ENCODE assay signal across 8 mouse cellular contexts in genomic region chr4:136548381-136548801, GRCm38 (mm10). TPM values are rescaled to one million over a fixed set of nuclear protein-coding genes. Genes with fewer than 3 reads are reported as not detected.
A peak's percentile ranks its signal among the peaks of the same experiment; 100 is the strongest.
DNase-seq lines count a peak whose midpoint lies in the region; ATAC-seq and TF ChIP-seq lines count a peak whose summit lies in the region.

No protein-coding gene starts in this region.

- TF ChIP-seq CTCF in layer of hippocampus, adult 2 months (conservative IDR thresholded peaks at IDR 0.05): no peak

- peak overlapping the region; percentile 88 for H3K27ac ChIP-seq in layer of hippocampus, adult 2 months
- 0 out of 2 replicates have a peak overlapping the region, but pooled peaks have one; percentile 0 for H3K27ac ChIP-seq in kidney, embryonic 15.5 days

- H3K4me1 ChIP-seq in kidney, embryonic 15.5 days: peaks cover 7% of the 10 kb centered on the region; the same call in 1 of the 2 replicates

- WGBS in kidney, embryonic 15.5 days: 89% methylated on average over 1 of the region's 1 CpGs

- H3K4me3 ChIP-seq in layer of hippocampus, adult 2 months: no peak overlapping the region
- H3K4me3 ChIP-seq in kidney, embryonic 15.5 days (replicated peaks): no peak overlapping the region

- ATAC-seq in kidney, embryonic 15.5 days (replicated peaks; ENCODE audit: low FRiP score): no peak
- ATAC-seq in activated CD4-positive, CD25-positive, alpha-beta regulatory T cell, adult 4 months: no peak
- no peak for ATAC-seq in frontal cortex, adult (ENCODE audit: low TSS enrichment)

- no peak overlapping the region for H3K4me2 ChIP-seq in kidney, embryonic 15.5 days

- no peaks in the 10 kb centered on the region for H3K27me3 ChIP-seq in kidney, embryonic 15.5 days

- no peak for DNase-seq in layer of hippocampus, adult 2 months (ENCODE audit: low spot score in 2 of 2)
- DNase-seq in layer of hippocampus, adult 8-10 months (ENCODE audit: low spot score in 2 of 2): no peak
- peak; percentile 45 for DNase-seq in MN1 (ENCODE audit: low spot score)
- peak; percentile 54 to 57 for DNase-seq in cerebellum, postnatal 10 days
- no peak for DNase-seq in right cerebral cortex, postnatal 25 days

- no peaks in the 10 kb centered on the region for H3K9me3 ChIP-seq in kidney, embryonic 15.5 days (replicated peaks)

- H3K9ac ChIP-seq in kidney, embryonic 15.5 days: no peak overlapping the region

- H3K36me3 ChIP-seq in kidney, embryonic 15.5 days: peaks cover 99% of the 10 kb centered on the region

RNA-seq across cellular contexts. Expression of gene Kdm1a, which starts 54.1 kb away (rescaled TPM):
- 10 to 100 TPM; 89.0 to 91.6 TPM for total RNA-seq in layer of hippocampus, adult 2 months (2021)
- 10 to 100 TPM; 82.6 to 91.3 (median 86.1) TPM for total RNA-seq in layer of hippocampus, adult 8-10 months (2022)
- polyA plus RNA-seq in kidney, embryonic 15.5 days (2015; fragmentation: Nextera tagmentation; extraction: Ambion mirVana): 39.9 and 43.7 TPM in 2 replicates
- polyA plus RNA-seq in activated CD4-positive, CD25-positive, alpha-beta regulatory T cell, adult 4 months (2017; shearing (Covaris generic)): 10 to 100 TPM; 17.1 to 19.4 TPM

Comparison
In these comparisons a context has a peak if more than half of its experiments do, and no peak if none do; other contexts are left out.
1. DNase-seq: peak in MN1 (single experiment) and cerebellum, postnatal 10 days (2 of 2); none in layer of hippocampus, adult 2 months (0 of 2), layer of hippocampus, adult 8-10 months (0 of 2) and right cerebral cortex, postnatal 25 days (single experiment).